Mouse (Mus musculus) B cell, adult 62 days (primary cell): ENCODE results near the gene Ubtf. TPM values are rescaled to one million over a fixed set of nuclear protein-coding genes. Genes with fewer than 3 reads are reported as not detected.

Source experiments
- total RNA-seq: library from RNA; stranded (reverse); gene quantifications from 4 replicates; pipeline ENCODE4 v1.2.4, GENCODE M21; 2023

The Ubtf gene
- total RNA-seq: 138 to 153 TPM (median 144 TPM) in 4 replicates

GRCm38 (mm10) chr11:102319410-102319792 is at the start of gene Ubtf:
TSS of gene Ubtf (minus strand) at chr11:102319742.

GRCm38 (mm10) chr11:102366103-102366502 is 46.6 kb upstream of the Ubtf start, which contains the start of gene Slc4a1:
TSS of gene Slc4a1 (minus strand) at chr11:102366203.

GRCm38 (mm10) chr11:102296491-102297472 is 22.8 kb downstream of the Ubtf start, which contains the start of gene Atxn7l3:
TSS of gene Atxn7l3 (minus strand) at chr11:102296631.

GRCm38 (mm10) chr11:102284501-102285094 is 34.9 kb downstream of the Ubtf start, which contains the start of gene Tmub2:
TSS of gene Tmub2 (plus strand) at chr11:102284931.

GRCm38 (mm10) chr11:102268520-102269244 is 50.9 kb downstream of the Ubtf start, which contains the start of gene Asb16:
TSS of gene Asb16 (plus strand) at chr11:102268743.

Other genes starting within 250 kb of the Ubtf start
- gene Mpp2, start 231.2 kb downstream of the Ubtf start, total RNA-seq: not detected in 4 replicates
- not detected in 4 replicates for gene Ppy, start 218.4 kb downstream of the Ubtf start, total RNA-seq
- not detected in 4 replicates for gene Pyy, start 211.9 kb downstream of the Ubtf start, total RNA-seq
- gene Nags, start 174.2 kb downstream of the Ubtf start, total RNA-seq: not detected in 4 replicates
- 6.5 to 9.5 TPM (median 6.8 TPM) in 4 replicates for gene Tmem101, start 163.3 kb downstream of the Ubtf start, total RNA-seq
- gene Lsm12, start 134.4 kb downstream of the Ubtf start, total RNA-seq: 55.4 to 61.7 TPM (median 58.0 TPM) in 4 replicates
- 46.3 to 53.9 TPM (median 49.4 TPM) in 4 replicates for gene G6pc3, start 130.1 kb downstream of the Ubtf start, total RNA-seq
- 128 to 150 TPM (median 136 TPM) in 4 replicates for gene Hdac5, start 89.6 kb downstream of the Ubtf start, total RNA-seq
- 1.0 to 2.7 TPM (median 1.7 TPM) in 4 replicates for gene BC030867, start 70.9 kb downstream of the Ubtf start, total RNA-seq
- gene Asb16, start 51.0 kb downstream of the Ubtf start, total RNA-seq: not detected in 4 replicates
- gene Tmub2, start 34.8 kb downstream of the Ubtf start, total RNA-seq: 44.2 to 52.2 TPM (median 49.6 TPM) in 4 replicates
- gene Atxn7l3, start 23.1 kb downstream of the Ubtf start, total RNA-seq: 68.6 to 76.7 TPM (median 71.8 TPM) in 4 replicates
- 0.69 TPM in 1 of 4 replicates, not detected in the others for gene Slc4a1, start 46.5 kb upstream of the Ubtf start, total RNA-seq
- 1.1 to 6.1 TPM (median 2.3 TPM) in 4 replicates for gene Rundc3a, start 73.7 kb upstream of the Ubtf start, total RNA-seq
- gene Slc25a39, start 88.2 kb upstream of the Ubtf start, total RNA-seq: 37.6 to 44.2 TPM (median 41.6 TPM) in 4 replicates
- 58.2 to 73.6 TPM (median 69.4 TPM) in 4 replicates for gene Grn, start 110.6 kb upstream of the Ubtf start, total RNA-seq
- not detected in 4 replicates for gene Fam171a2, start 127.9 kb upstream of the Ubtf start, total RNA-seq
- gene Itga2b, start 150.4 kb upstream of the Ubtf start, total RNA-seq: 5.6 to 9.9 TPM (median 8.8 TPM) in 4 replicates
- gene Gpatch8, start 236.7 kb upstream of the Ubtf start, total RNA-seq: 53.5 to 60.5 TPM (median 55.3 TPM) in 4 replicates